Comparison of ENCODE assay signal across 22 mouse cellular contexts in the genomic region with DNA sequence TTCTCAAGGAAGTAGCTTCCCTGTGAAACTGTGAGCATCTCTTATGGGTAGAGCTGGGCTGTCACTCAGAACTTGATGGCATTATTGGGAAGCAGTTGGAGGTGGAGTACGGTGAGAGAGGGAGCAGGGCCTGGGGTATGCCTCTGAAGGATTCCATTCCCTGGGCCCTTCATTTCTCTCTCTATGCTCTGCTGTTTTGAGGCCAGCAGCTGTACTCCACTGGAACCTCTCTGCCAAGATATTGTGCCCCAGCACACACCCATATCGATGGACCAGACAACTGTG.
"Had no signal": no experiment of that assay in that cellular context is flagged by ENCODE, and none has a peak within 500 bp of the region (broad histone marks: within the 10 kb centered on the region; RNA-seq: fewer than 3 reads in every experiment).

No protein-coding gene starts in this region.

- H3K27ac ChIP-seq: kidney, embryonic 15.5 days; limb, embryonic 12.5 days; limb, embryonic 15.5 days; liver, embryonic 14.5 days; macrophage; midbrain, embryonic 12.5 days; midbrain, embryonic 15.5 days; neural tube, embryonic 12.5 days; neural tube, embryonic 15.5 days had no signal

- ATAC-seq: inflammation-experienced regulatory T-cells, adult 6 months; liver, postnatal 0 days; lung, postnatal 0 days; midbrain, embryonic 15.5 days had no signal

- H3K36me3 ChIP-seq: kidney, embryonic 15.5 days; limb, embryonic 12.5 days; limb, embryonic 15.5 days; midbrain, embryonic 12.5 days; midbrain, embryonic 15.5 days; neural tube, embryonic 12.5 days; neural tube, embryonic 15.5 days had no signal

- H3K27me3 ChIP-seq: kidney, embryonic 15.5 days; limb, embryonic 12.5 days; limb, embryonic 15.5 days; midbrain, embryonic 12.5 days; midbrain, embryonic 15.5 days; neural tube, embryonic 12.5 days; neural tube, embryonic 15.5 days had no signal

- H3K4me3 ChIP-seq: kidney, embryonic 15.5 days; limb, embryonic 12.5 days; limb, embryonic 15.5 days; midbrain, embryonic 12.5 days; midbrain, embryonic 15.5 days; neural tube, embryonic 12.5 days; neural tube, embryonic 15.5 days had no signal

- H3K4me1 ChIP-seq: kidney, embryonic 15.5 days; limb, embryonic 12.5 days; limb, embryonic 15.5 days; midbrain, embryonic 12.5 days; midbrain, embryonic 15.5 days; neural tube, embryonic 12.5 days; neural tube, embryonic 15.5 days had no signal

- DNase-seq: kidney, adult 11 months; kidney, adult 8-10 months; kidney, postnatal 10 days; kidney, postnatal 36 days; left cerebral cortex, postnatal 4 days; liver, postnatal 0 days; lung, embryonic 14.5 days; thymus, adult 2 months; thymus, postnatal 14 days; thymus, postnatal 4 days had no signal

- H3K9me3 ChIP-seq: kidney, embryonic 15.5 days; limb, embryonic 12.5 days; limb, embryonic 15.5 days; midbrain, embryonic 12.5 days; midbrain, embryonic 15.5 days; neural tube, embryonic 12.5 days; neural tube, embryonic 15.5 days had no signal

- H3K9ac ChIP-seq: kidney, embryonic 15.5 days; limb, embryonic 12.5 days; limb, embryonic 15.5 days; liver, embryonic 14.5 days; liver, postnatal 0 days; lung, embryonic 14.5 days; midbrain, embryonic 12.5 days; midbrain, embryonic 15.5 days; neural tube, embryonic 12.5 days; neural tube, embryonic 15.5 days had no signal

- H3K4me2 ChIP-seq: kidney, embryonic 15.5 days; limb, embryonic 12.5 days; limb, embryonic 15.5 days; liver, embryonic 11.5 days; lung, embryonic 14.5 days; midbrain, embryonic 12.5 days; midbrain, embryonic 15.5 days; neural tube, embryonic 12.5 days; neural tube, embryonic 15.5 days had no signal
